Mouse (Mus musculus) MEL (cell line): ENCODE measurements at regions not wholly inside any gene's neighbourhood (a gene's known extent, or its start where the extent isn't known, plus 50 kb on each side); places are given as distances from the start of the nearest gene placed in this dataset.

Source experiments
- DNase-seq: peaks from one replicate; pipeline ENCODE4 v3.0.0; 2011; ENCODE audit warnings: low read depth, low spot score
- H3K27ac ChIP-seq: 2 replicates; pipeline ENCODE4 v1.5.1; 2012; ENCODE audit warnings: low read depth, mild to moderate bottlenecking, control low read depth, low read length, moderate library complexity; ENCODE audit not compliant: control insufficient read depth
- H3K27me3 ChIP-seq, 2 experiments: fragments of 150-350 bp in 1 of 2; sonication (generic) in 1 of 2; 2 replicates each; pipeline ENCODE4 v1.6.1; 2012; ENCODE audit warnings: low read length in 2 of 2, mild to moderate bottlenecking in 2 of 2, improper control_type of control experiment in 1 of 2, moderate library complexity in 1 of 2; ENCODE audit not compliant: insufficient read depth in 2 of 2, control insufficient read depth in 1 of 2
- H3K36me3 ChIP-seq, 2 experiments: 2 replicates each; pipeline ENCODE4 v1.6.1; 2012 to 2014; ENCODE audit warnings: low read length in 2 of 2, improper control_type of control experiment in 1 of 2, inconsistent platforms in 1 of 2, mild to moderate bottlenecking in 1 of 2; ENCODE audit not compliant: insufficient read depth in 2 of 2, control insufficient read depth in 1 of 2
- H3K4me1 ChIP-seq, 2 experiments: fragments of 150-350 bp in 1 of 2; sonication (generic) in 1 of 2; 2 replicates each; pipeline ENCODE4 v1.6.1; 2012; ENCODE audit warnings: low read length in 2 of 2, improper control_type of control experiment in 1 of 2, mild to moderate bottlenecking in 1 of 2; ENCODE audit not compliant: insufficient read depth in 2 of 2, control insufficient read depth in 1 of 2
- H3K4me3 ChIP-seq, 2 experiments: fragments of 150-350 bp in 1 of 2; sonication (generic) in 1 of 2; 2 replicates each; pipeline ENCODE4 v1.5.1; 2012; ENCODE audit warnings: low read depth in 2 of 2, low read length in 2 of 2, mild to moderate bottlenecking in 2 of 2, moderate library complexity in 2 of 2, control low read depth in 1 of 2, improper control_type of control experiment in 1 of 2; ENCODE audit not compliant: control insufficient read depth in 1 of 2, insufficient read depth in 1 of 2
- H3K79me2 ChIP-seq: 2 replicates; pipeline ENCODE4 v1.6.1; 2012; ENCODE audit warnings: mild to moderate bottlenecking, low read length, moderate library complexity; ENCODE audit not compliant: control insufficient read depth, poor library complexity, insufficient read depth
- H3K9ac ChIP-seq: 2 replicates; pipeline ENCODE4 v1.6.1; 2012; ENCODE audit warnings: low read depth, mild to moderate bottlenecking, control low read depth, low read length, moderate library complexity; ENCODE audit not compliant: control insufficient read depth, poor library complexity, severe bottlenecking
- H3K9me3 ChIP-seq: fragments of 150-350 bp; sonication (generic); replicated peaks from 2 replicates; pipeline ENCODE4 v1.6.1; 2012; ENCODE audit warnings: mild to moderate bottlenecking, low read length, improper control_type of control experiment, moderate library complexity; ENCODE audit not compliant: insufficient read depth
- CHD2 ChIP-seq: IDR thresholded peaks from 2 replicates; pipeline ENCODE4 v1.6.1; 2011; ENCODE audit warnings: low read length, improper control_type of control experiment
- CTCF ChIP-seq, 3 experiments: IDR thresholded peaks in 2 of 3; conservative IDR thresholded peaks in 1 of 3; 2 replicates each; pipeline ENCODE4 v1.5.1; 2011 to 2012; ENCODE audit warnings: low read length in 3 of 3, low read depth in 2 of 3, mild to moderate bottlenecking in 2 of 3, improper control_type of control experiment in 1 of 3, inconsistent platforms in 1 of 3, mixed read lengths in 1 of 3, moderate library complexity in 1 of 3; ENCODE audit not compliant: control insufficient read depth in 1 of 3, insufficient read depth in 1 of 3, poor library complexity in 1 of 3, severe bottlenecking in 1 of 3
- E2F4 ChIP-seq: IDR thresholded peaks from 2 replicates; pipeline ENCODE4 v1.6.1; 2011; ENCODE audit warnings: low read depth, low read length, improper control_type of control experiment, borderline replicate concordance
- ELF1 ChIP-seq: IDR thresholded peaks from 2 replicates; pipeline ENCODE4 v1.6.1; 2014; ENCODE audit warnings: low read depth, mild to moderate bottlenecking, inconsistent platforms, low read length, improper control_type of control experiment, moderate library complexity
- JUND ChIP-seq: IDR thresholded peaks from 2 replicates; pipeline ENCODE4 v1.6.1; 2011; ENCODE audit warnings: low read depth, mild to moderate bottlenecking, improper control_type of control experiment, low read length
- MAX ChIP-seq: IDR thresholded peaks from 2 replicates; pipeline ENCODE4 v1.6.1; 2011; ENCODE audit warnings: low read length, improper control_type of control experiment
- MAZ ChIP-seq: IDR thresholded peaks from 2 replicates; pipeline ENCODE4 v1.6.1; 2012; ENCODE audit warnings: low read depth, mild to moderate bottlenecking, inconsistent platforms, low read length, improper control_type of control experiment
- MYC ChIP-seq: IDR thresholded peaks from 2 replicates; pipeline ENCODE4 v1.6.1; 2011; ENCODE audit warnings: low read depth, mild to moderate bottlenecking, low read length, improper control_type of control experiment, moderate library complexity
- POLR2A ChIP-seq, 2 experiments: IDR thresholded peaks; 2 replicates each; pipeline ENCODE4 v1.6.1; 2011 to 2012; ENCODE audit warnings: low read length in 2 of 2, mild to moderate bottlenecking in 2 of 2, control low read depth in 1 of 2, improper control_type of control experiment in 1 of 2, low read depth in 1 of 2, moderate library complexity in 1 of 2; ENCODE audit not compliant: control insufficient read depth in 1 of 2, insufficient read depth in 1 of 2, poor library complexity in 1 of 2
- POLR2AphosphoS2 ChIP-seq: IDR thresholded peaks from 2 replicates; pipeline ENCODE4 v1.6.1; 2011; ENCODE audit warnings: low read length, improper control_type of control experiment
- POLR2AphosphoS5 ChIP-seq: IDR thresholded peaks from 2 replicates; pipeline ENCODE4 v1.6.1; 2012; ENCODE audit warnings: low read depth, borderline replicate concordance, mild to moderate bottlenecking, inconsistent platforms, low read length, moderate library complexity, mixed read lengths
- SIN3A ChIP-seq: IDR thresholded peaks from 2 replicates; pipeline ENCODE4 v1.6.1; 2012; ENCODE audit warnings: low read length, improper control_type of control experiment, inconsistent platforms
- TBP ChIP-seq: IDR thresholded peaks from 2 replicates; pipeline ENCODE4 v1.8.0; 2011; ENCODE audit warnings: low read depth, low read length, improper control_type of control experiment
- USF1 ChIP-seq: IDR thresholded peaks from 2 replicates; pipeline ENCODE4 v1.6.1; 2014; ENCODE audit warnings: low read depth, mild to moderate bottlenecking, inconsistent platforms, low read length, improper control_type of control experiment, moderate library complexity
- USF2 ChIP-seq, 2 experiments: IDR thresholded peaks; 2 replicates each; pipeline ENCODE4 v1.6.1; 2011 to 2012; ENCODE audit warnings: improper control_type of control experiment in 2 of 2, low read length in 2 of 2, borderline replicate concordance in 1 of 2, inconsistent platforms in 1 of 2, low read depth in 1 of 2, mild to moderate bottlenecking in 1 of 2; ENCODE audit not compliant: insufficient read depth in 1 of 2
- ZKSCAN1 ChIP-seq: IDR thresholded peaks from 2 replicates; pipeline ENCODE4 v1.6.1; 2012; ENCODE audit warnings: low read depth, mild to moderate bottlenecking, inconsistent platforms, low read length, improper control_type of control experiment, moderate library complexity
- ZMIZ1 ChIP-seq: IDR thresholded peaks from 2 replicates; pipeline ENCODE4 v1.6.1; 2012; ENCODE audit warnings: low read depth, mild to moderate bottlenecking, inconsistent platforms, low read length, improper control_type of control experiment, moderate library complexity
- ZNF384 ChIP-seq: IDR thresholded peaks from 2 replicates; pipeline ENCODE4 v1.6.1; 2012; ENCODE audit warnings: low read depth, mild to moderate bottlenecking, inconsistent platforms, low read length, improper control_type of control experiment

DNA sequence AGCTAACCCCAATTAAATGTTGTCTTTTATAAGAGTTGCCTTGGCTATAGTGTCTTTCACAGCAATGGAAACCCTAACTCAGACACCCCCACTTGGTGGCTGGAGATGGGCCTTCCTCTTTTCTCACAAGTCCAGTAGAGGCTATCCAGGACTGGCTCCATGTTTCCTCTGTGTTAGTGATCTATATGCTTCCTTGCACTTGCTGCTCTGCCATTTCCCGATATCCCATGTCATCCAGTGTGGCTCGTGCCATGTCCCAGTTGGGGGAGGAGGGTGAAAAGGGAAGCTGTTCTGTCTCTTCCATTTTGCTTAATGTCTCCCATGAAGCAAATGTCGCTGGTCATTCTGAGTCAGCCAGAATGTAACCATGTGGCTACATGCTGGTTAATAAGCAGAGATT, 194.2 kb upstream of the Peli2 start:
- no peaks in the 10 kb centered on the region for H3K27me3 ChIP-seq
- no peak for DNase-seq
- no peak for TF ChIP-seq POLR2A (IDR thresholded peaks at IDR 0.05; ENCODE audit: control insufficient read depth in 1 of 2, insufficient read depth in 1 of 2, low read depth in 1 of 2, low read length in 2 of 2, poor library complexity in 1 of 2)
- no peak for TF ChIP-seq MAZ
- TF ChIP-seq E2F4 = no peak
- TF ChIP-seq, all 39 proteins: peak for 0
- H3K27ac ChIP-seq = no peak overlapping the region
- no peaks in the 10 kb centered on the region for H3K79me2 ChIP-seq
- no peaks in the 10 kb centered on the region for H3K4me1 ChIP-seq
- H3K9ac ChIP-seq = no peak overlapping the region
- H3K36me3 ChIP-seq = no peaks in the 10 kb centered on the region
- no peak overlapping the region for H3K4me3 ChIP-seq
- H3K9me3 ChIP-seq = no peaks in the 10 kb centered on the region

DNA sequence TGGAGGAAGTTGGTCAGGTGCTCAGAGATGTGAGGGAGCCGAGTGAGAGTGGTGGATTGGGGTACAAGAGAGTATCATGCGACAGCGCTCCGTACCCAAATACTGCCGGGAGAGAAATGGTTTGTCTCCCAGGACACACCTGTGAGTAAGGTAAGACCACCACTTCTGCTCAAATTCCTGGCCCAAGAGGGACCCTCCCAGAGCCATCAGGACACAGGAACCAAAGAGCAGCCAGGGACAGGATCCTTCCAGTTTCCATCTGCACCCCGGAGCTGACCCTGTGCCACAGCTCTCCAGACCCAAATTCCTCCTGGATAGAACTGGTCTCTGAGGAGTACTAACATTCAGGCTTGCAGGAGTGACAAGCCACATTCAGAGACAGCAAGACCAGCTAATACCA, 185.2 kb upstream of the Peli2 start:
- H3K27ac ChIP-seq = no peak overlapping the region
- no peaks in the 10 kb centered on the region for H3K79me2 ChIP-seq
- H3K9me3 ChIP-seq = no peaks in the 10 kb centered on the region
- no peaks in the 10 kb centered on the region for H3K36me3 ChIP-seq
- H3K27me3 ChIP-seq = no peaks in the 10 kb centered on the region
- no peak overlapping the region for H3K4me3 ChIP-seq
- no peaks in the 10 kb centered on the region for H3K4me1 ChIP-seq
- DNase-seq = no peak
- TF ChIP-seq MAX (no peak), POLR2AphosphoS5 (no peak), POLR2AphosphoS2 (no peak), SIN3A (no peak), ZKSCAN1 (no peak), MYC (no peak)
- no peak overlapping the region for H3K9ac ChIP-seq

DNA sequence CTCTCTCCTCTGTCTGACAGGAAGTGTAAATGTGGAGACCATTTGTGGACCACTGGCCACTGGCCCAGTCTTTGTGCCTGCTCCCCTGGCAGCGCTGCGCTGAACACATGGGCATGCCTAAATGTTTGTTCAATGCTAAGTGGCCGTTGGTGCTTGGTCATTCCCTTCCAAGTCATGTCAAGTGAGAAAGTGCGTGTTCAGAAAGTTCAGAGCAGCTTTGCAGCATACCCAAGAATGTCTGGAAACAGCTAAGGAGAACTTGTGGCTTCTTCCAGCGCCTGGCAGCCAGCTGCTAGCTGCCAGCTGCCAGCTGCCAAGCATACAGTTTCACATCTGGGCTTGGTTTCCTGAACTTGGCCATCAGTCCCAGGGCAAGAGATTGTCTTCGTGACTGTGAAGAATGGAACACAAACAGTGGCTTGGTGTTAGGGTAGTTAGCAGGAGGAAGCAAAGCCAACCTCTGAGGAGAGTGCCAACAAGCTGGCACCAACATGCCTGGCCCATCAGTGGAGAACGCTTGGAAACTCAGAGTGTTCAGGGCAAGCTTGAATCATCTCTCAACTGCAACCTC, 183.5 kb upstream of the Peli2 start:
- Histone ChIP-seq H3K27me3 (no peaks in the 10 kb centered on the region), H3K36me3 (no peaks in the 10 kb centered on the region), H3K9me3 (no peaks in the 10 kb centered on the region), H3K4me1 (no peaks in the 10 kb centered on the region), H3K27ac (no peak overlapping the region), H3K4me3 (no peak overlapping the region), H3K9ac (no peak overlapping the region), H3K79me2 (no peaks in the 10 kb centered on the region)
- TF ChIP-seq JUND = no peak
- no peak for TF ChIP-seq ZKSCAN1
- no peak for TF ChIP-seq POLR2AphosphoS2
- TF ChIP-seq ELF1 = no peak
- TF ChIP-seq E2F4 = no peak
- no peak for TF ChIP-seq USF2 (IDR thresholded peaks at IDR 0.05; ENCODE audit: borderline replicate concordance in 1 of 2, insufficient read depth in 1 of 2, low read depth in 1 of 2, low read length in 2 of 2)
- no peak for TF ChIP-seq TBP
- TF ChIP-seq ZNF384 = no peak
- TF ChIP-seq SIN3A = no peak
- TF ChIP-seq ZMIZ1 = no peak
- no peak for TF ChIP-seq CTCF (IDR thresholded peaks at IDR 0.05 in 2 of 3, conservative IDR thresholded peaks at IDR 0.05 in 1 of 3; ENCODE audit: control insufficient read depth in 1 of 3, insufficient read depth in 1 of 3, low read depth in 2 of 3, low read length in 3 of 3, poor library complexity in 1 of 3, severe bottlenecking in 1 of 3)
- TF ChIP-seq USF1 = no peak
- TF ChIP-seq MYC = no peak
- no peak for TF ChIP-seq CHD2
- no peak for DNase-seq
